Mouse (Mus musculus) lung, adult 2 months (tissue): Measurements from ENCODE around the gene Rexo5.

Experiments
- CTCF ChIP-seq: fragments of 200-500 bp; IDR thresholded peaks from 2 replicates; pipeline ENCODE4 v1.5.1; 2011; ENCODE audit warnings: mild to moderate bottlenecking, low read length, control low read depth; ENCODE audit not compliant: insufficient read depth
- POLR2A ChIP-seq: fragments of 200-500 bp; IDR thresholded peaks from 2 replicates; pipeline ENCODE4 v1.6.1; 2011; ENCODE audit warnings: low read depth, mild to moderate bottlenecking, control low read depth, low read length, borderline replicate concordance; ENCODE audit errors: extremely low read depth

GRCm38 (mm10) chr7:119808723-119809122, 14.9 kb downstream of the Rexo5 start:
- TF ChIP-seq POLR2A (no peak), CTCF (no peak)
